Mouse (Mus musculus) heart, adult 8-10 months (tissue): ENCODE measurements around the gene Pknox1. TPM values are rescaled to one million over a fixed set of nuclear protein-coding genes. Genes with fewer than 3 reads are reported as not detected.

Experiments used
- DNase-seq: peaks from one replicate; pipeline ENCODE4 v3.0.0; 2022; ENCODE audit warnings: low spot score
- microRNA-seq: library from miRNA; unstranded; fragments of <30 nt; microRNA quantifications from one replicate; pipeline ENCODE4 v1.2.0, GENCODE M21; 2022
- total RNA-seq, 4 experiments: library from RNA; stranded (reverse); gene quantifications; 2 replicates each; pipeline ENCODE4 v1.2.4; 2022

Pknox1 gene
- total RNA-seq, 4 experiments from 2014 or later = 7.4 to 13.1 (median 10.4) TPM

- no peak for DNase-seq
Observed at GRCm38 (mm10) chr17:31642913-31643312, 78.4 kb downstream of the Pknox1 start.

GRCm38 (mm10) chr17:31646199-31647002, 81.9 kb downstream of the Pknox1 start:
- DNase-seq = no peak

GRCm38 (mm10) chr17:31652152-31652551, 87.6 kb downstream of the Pknox1 start:
- no peak for DNase-seq

DNA sequence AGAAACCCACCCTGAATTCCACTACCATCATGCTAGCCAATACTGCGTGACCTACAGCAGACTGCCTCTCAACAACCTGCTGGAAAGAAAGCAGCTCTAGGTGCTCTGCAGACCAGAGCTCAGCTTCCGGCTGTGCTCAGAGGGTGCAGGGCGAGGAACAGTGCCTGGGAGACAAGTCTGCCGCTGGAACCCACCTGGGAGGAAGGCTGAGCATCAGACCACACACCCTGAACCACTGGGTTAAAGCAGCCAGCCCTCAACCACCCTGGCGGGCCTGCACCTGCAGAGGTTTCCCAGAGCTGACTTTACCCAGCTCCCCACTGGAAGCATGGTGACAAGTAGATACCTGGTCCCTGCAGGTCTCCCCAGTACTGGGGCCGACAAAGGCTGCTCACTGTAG, 88.7 kb downstream of the Pknox1 start:
- no peak for DNase-seq

DNA sequence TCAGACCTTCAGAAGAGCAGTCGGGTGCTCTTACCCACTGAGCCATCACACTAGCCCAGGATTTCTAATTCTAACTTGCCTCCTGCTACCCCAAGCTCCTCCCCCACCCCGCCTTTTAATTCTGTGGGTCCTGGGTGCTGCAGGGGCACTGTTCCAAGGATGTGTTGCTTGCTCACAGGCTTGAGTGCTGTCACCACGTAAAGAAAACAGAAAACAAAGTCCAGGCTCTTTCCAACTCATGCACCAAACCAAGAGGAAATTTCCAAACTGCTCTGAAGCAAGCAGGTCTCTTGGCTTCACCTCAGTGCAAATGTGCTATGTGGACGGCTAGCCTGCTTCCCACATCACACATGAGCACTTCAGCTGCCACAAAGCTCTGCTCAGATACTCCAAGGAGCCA, 90.8 kb downstream of the Pknox1 start:
- no peak for DNase-seq

DNA sequence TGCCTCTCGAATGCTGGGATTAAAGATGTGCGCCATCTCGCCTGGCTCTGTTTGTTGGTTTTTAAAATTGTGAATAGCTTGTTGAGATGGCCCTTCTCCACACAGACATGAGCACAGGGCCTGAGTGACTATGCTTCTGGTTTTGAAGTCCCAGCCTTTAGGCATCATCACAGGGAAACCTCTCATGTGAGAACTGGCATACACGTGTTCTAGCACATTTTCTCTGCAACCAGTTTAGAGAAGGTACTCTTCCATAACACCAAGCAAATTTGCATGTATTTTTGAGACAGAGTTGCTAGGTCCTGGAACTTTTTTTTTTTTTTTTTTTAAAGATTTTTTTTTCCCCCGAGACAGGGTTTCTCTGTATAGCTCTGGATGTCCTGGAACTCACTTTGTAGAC, 92.1 kb downstream of the Pknox1 start:
- no peak for DNase-seq

Small RNA genes within 50 kb of the gene (microRNA-seq; reads per million reads assigned to microRNA genes)
- gene Gm24970 = not detected

Other genes starting within 250 kb of the Pknox1 start
- gene Pde9a, start 178.5 kb upstream of the Pknox1 start, total RNA-seq = 1 to 10 TPM; 3.1 to 5.5 (median 4.2) TPM
- 1 to 10 TPM; 6.4 to 7.1 (median 6.8) TPM for gene Wdr4, start 44.8 kb upstream of the Pknox1 start, total RNA-seq
- gene Ndufv3, start 44.6 kb upstream of the Pknox1 start, total RNA-seq = 1,000 to 10,000 TPM; 1,464 to 1,614 (median 1,563) TPM
- gene Cbs, start 72.5 kb downstream of the Pknox1 start, total RNA-seq = 10 to 100 TPM in 1 of 4 experiments, 1 to 10 TPM in 3; 5.4 to 11.7 (median 7.0) TPM
- gene U2af1, start 94.2 kb downstream of the Pknox1 start, total RNA-seq = 10 to 100 TPM; 63.4 to 76.0 (median 68.3) TPM
- not detected for gene Cryaa, start 113.1 kb downstream of the Pknox1 start, total RNA-seq